Mouse (Mus musculus) midbrain, postnatal 0 days (tissue): ENCODE results near the gene Rbms1. TPM values are rescaled to one million over a fixed set of nuclear protein-coding genes. Genes with fewer than 3 reads are reported as not detected.

Source experiments
- ATAC-seq: fragments of 200-750 bp; cut with Nextera tagmentation; 2 replicates; pipeline ENCODE4 v1.8.0; 2017; ENCODE audit warnings: moderate number of reproducible peaks, mild to moderate bottlenecking, moderate TSS enrichment, moderate library complexity; ENCODE audit not compliant: low FRiP score
- DNase-seq: peaks from one replicate; pipeline ENCODE4 v3.0.0-alpha.2; 2015; ENCODE audit warnings: low spot score
- H3K27ac ChIP-seq: fragments of 300-500 bp; sonication (generic); 2 replicates; pipeline ENCODE4 v1.5.1; 2014; ENCODE audit warnings: low read depth, mild to moderate bottlenecking, low read length, mixed read lengths
- H3K27me3 ChIP-seq: fragments of 300-500 bp; sonication (generic); 2 replicates; pipeline ENCODE4 v1.6.1; 2014; ENCODE audit warnings: low read length, control low read depth, mixed read lengths; ENCODE audit not compliant: insufficient read depth
- H3K36me3 ChIP-seq: fragments of 300-500 bp; sonication (generic); 2 replicates; pipeline ENCODE4 v1.6.1; 2014; ENCODE audit warnings: low read length, control low read depth, mixed read lengths; ENCODE audit not compliant: insufficient read depth
- H3K4me1 ChIP-seq: fragments of 300-500 bp; sonication (generic); 2 replicates; pipeline ENCODE4 v1.6.1; 2014; ENCODE audit warnings: mild to moderate bottlenecking, control low read depth, antibody characterized with exemption, low read length, mixed read lengths; ENCODE audit not compliant: insufficient read depth
- H3K4me2 ChIP-seq: fragments of 300-500 bp; sonication (generic); 2 replicates; pipeline ENCODE4 v1.6.1; 2014; ENCODE audit warnings: low read depth, mild to moderate bottlenecking, low read length, mixed read lengths; ENCODE audit not compliant: poor library complexity, severe bottlenecking
- H3K4me3 ChIP-seq: fragments of 300-500 bp; sonication (generic); 2 replicates; pipeline ENCODE4 v1.5.1; 2014; ENCODE audit warnings: low read depth, mild to moderate bottlenecking, low read length, moderate library complexity
- H3K9ac ChIP-seq: fragments of 300-500 bp; sonication (generic); replicated peaks from 2 replicates; pipeline ENCODE4 v1.6.1; 2014; ENCODE audit warnings: mild to moderate bottlenecking, low read length, moderate library complexity, mixed read lengths; ENCODE audit not compliant: poor library complexity, severe bottlenecking
- H3K9me3 ChIP-seq: fragments of 300-500 bp; sonication (generic); 2 replicates; pipeline ENCODE4 v1.6.1; 2016; ENCODE audit warnings: low read length, control low read depth
- CTCF ChIP-seq: IDR thresholded peaks from 2 replicates; pipeline ENCODE4 v1.5.1; 2016; ENCODE audit warnings: antibody characterized with exemption, mild to moderate bottlenecking
- WGBS: fragments of 180-500 bp; shearing (Covaris S2); extraction: QIAGEN DNeasy Blood & Tissue Kit; methylation state at CpG from one replicate; pipeline ENCODE4 v1.1.7; 2014; 5-methylcytosine and 5-hydroxymethylcytosine counted together
- polyA plus RNA-seq: library from polyadenylated mRNA; unstranded; fragments of >200 nt; fragmentation: Nextera tagmentation; extraction: Ambion mirVana; gene quantifications from 2 replicates; pipeline ENCODE4 v1.2.1, GENCODE M21; 2015
- total RNA-seq: library from RNA; depleted of rRNA; stranded (reverse); fragments of >200 nt; gene quantifications from 2 replicates; pipeline ENCODE4 v1.2.3, GENCODE M21; 2014

The Rbms1 gene
- total and polyA plus RNA-seq, 2 experiments from 2014 or later, result 36.2 to 40.4 TPM

DNA sequence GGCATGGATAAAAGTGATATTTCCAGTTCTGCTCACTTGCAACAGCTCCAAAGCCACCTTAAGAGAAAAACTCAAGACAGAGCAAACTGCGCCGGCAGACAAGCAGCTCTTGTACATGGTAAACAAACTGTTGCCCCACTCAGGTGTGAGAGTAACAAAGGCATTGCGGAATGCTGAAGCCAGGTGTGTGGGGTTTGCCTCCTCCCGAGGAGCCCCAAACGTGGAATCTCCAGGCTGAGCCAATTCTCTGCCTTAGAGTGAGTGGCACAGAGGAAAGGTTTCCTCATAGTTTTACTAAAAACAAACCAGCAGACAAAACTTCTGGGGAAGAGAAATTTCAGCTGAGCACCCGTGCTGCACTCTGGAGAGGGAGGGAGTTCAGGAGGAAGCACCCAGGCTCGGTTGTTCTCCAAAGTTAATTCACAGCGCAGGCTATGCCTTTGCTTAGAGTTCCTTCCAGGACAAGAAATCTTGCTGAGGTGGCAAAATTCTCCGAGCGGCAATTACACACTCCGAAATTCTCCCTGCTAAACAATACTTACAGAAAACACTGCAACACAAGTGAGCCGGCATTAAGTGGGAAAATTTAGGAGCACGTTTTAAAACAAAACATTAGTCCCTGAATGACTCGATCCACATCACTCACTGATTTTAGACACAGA lies 111.8 kb downstream of the Rbms1 start:
- TF ChIP-seq CTCF, result no peak
- no peak overlapping the region for H3K27ac ChIP-seq
- WGBS, result 71% methylated on average over 14 of the region's 14 CpGs

DNA sequence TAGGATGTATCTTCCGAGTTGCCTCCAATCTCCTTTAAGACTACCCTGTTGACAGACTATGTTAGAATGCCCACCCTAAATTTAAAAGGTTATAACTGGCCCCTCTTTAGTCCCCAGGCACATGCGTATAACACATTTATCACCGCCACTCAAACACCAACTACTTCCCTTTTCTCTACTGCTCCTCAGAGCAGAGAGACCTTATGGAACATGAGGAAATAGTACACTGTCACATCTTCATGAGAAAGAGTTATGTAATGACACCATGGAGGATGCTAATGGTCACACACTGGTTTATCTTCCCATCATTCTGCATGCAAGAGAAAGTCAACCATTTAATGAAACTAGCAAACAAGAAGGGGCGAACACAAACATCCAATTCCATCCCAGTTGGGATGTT lies 114.5 kb downstream of the Rbms1 start:
- DNase-seq, result no peak
- Histone ChIP-seq H3K4me2 (no peak overlapping the region), H3K9me3 (no peaks in the 10 kb centered on the region), H3K4me3 (no peak overlapping the region), H3K27ac (no peak overlapping the region), H3K9ac (no peak overlapping the region), H3K36me3 (no peaks in the 10 kb centered on the region), H3K27me3 (no peaks in the 10 kb centered on the region), H3K4me1 (no peaks in the 10 kb centered on the region)
- no peak for ATAC-seq
- no peak for TF ChIP-seq CTCF
- WGBS, result 95% methylated on average over 4 of the region's 4 CpGs

More for the DNA sequence above, 111.8 kb downstream of the Rbms1 start:
- no peaks in the 10 kb centered on the region for H3K36me3 ChIP-seq
- ATAC-seq, result no peak
- no peaks in the 10 kb centered on the region for H3K9me3 ChIP-seq
- no peaks in the 10 kb centered on the region for H3K4me1 ChIP-seq
- DNase-seq, result no peak
- H3K4me2 ChIP-seq, result no peak overlapping the region
- H3K4me3 ChIP-seq, result no peak overlapping the region
- no peak overlapping the region for H3K9ac ChIP-seq
- no peaks in the 10 kb centered on the region for H3K27me3 ChIP-seq

DNA sequence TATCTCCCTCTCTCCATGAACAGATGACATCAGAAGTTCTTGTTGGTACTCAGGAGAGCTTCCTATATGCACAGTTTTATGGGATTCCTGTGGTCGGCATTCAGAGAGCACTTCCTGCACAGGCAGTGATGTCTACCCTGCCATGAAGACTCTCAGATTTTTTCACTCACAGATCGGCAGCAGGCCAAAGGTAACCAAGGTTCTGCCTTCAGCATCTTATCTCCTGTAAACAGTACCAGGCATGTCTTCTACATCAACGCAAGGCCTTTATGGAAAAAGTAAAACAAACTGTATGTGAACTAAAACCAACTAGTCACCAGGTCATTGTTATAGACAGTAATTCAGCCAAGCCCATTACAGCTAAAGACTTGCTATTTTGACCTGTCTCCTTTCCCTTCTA lies 115.0 kb downstream of the Rbms1 start:
- no peak for DNase-seq
- no peak overlapping the region for H3K9ac ChIP-seq
- H3K27ac ChIP-seq, result no peak overlapping the region
- WGBS, result 94% methylated on average over 3 of the region's 3 CpGs
- H3K36me3 ChIP-seq, result no peaks in the 10 kb centered on the region
- H3K4me2 ChIP-seq, result no peak overlapping the region
- no peak overlapping the region for H3K4me3 ChIP-seq
- no peak for TF ChIP-seq CTCF
- no peaks in the 10 kb centered on the region for H3K27me3 ChIP-seq
- no peaks in the 10 kb centered on the region for H3K4me1 ChIP-seq
- H3K9me3 ChIP-seq, result no peaks in the 10 kb centered on the region
- no peak for ATAC-seq

DNA sequence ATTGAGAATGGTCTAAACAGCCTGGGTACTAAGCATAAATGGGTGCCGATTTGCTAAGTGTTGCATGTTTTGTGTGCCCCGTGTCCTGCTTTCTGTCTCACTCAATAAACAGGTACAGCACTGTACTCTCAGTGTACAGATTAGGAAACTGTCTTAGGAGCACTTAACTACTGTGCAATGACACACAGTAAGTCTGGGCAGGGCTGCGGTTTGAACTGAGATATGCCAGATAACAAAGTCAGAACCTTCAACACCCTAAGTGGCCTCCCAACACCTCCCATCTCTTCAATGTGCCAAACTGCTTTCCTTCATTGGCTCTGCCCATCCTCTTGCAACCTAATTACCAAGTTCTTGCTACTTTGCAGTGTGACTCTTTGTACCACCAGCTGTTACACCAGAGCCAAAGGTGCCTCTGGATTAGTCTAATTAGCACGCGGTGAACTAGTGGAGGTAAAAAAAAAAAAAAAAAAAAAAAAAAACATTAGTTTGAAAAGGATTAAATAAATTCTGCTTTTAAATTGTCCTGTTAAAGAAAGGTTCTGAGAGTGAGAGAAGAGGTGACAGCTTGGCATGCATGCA lies 117.6 kb downstream of the Rbms1 start:
- TF ChIP-seq CTCF, result no peak
- DNase-seq (no peak), ATAC-seq (no peak)
- Histone ChIP-seq H3K4me2 (no peak overlapping the region), H3K27ac (no peak overlapping the region), H3K9ac (no peak overlapping the region), H3K4me1 (no peaks in the 10 kb centered on the region), H3K36me3 (no peaks in the 10 kb centered on the region), H3K27me3 (no peaks in the 10 kb centered on the region), H3K4me3 (no peak overlapping the region), H3K9me3 (no peaks in the 10 kb centered on the region)
- 58% methylated on average over 5 of the region's 5 CpGs for WGBS

DNA sequence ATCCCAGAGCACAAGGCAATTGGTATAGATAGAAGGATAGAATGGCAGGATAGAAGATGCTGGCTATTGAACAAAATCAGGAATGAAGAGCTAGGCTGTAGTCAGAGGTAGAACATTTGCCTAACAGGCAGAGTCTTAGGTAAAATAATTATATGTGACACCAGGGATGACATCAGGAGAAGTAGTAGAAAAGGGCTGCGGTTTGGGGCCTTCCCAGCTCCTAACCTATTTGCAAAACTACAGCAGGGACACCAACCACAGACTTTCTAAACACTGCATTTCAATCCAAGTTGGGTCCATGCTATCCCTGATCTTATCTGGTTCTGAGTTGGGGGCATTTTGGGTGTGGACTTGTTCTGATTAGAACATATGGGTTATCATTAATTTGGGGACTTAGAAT lies 118.7 kb downstream of the Rbms1 start:
- WGBS, result 100% methylated on average over 1 of the region's 1 CpGs
- ATAC-seq, result no peak
- TF ChIP-seq CTCF, result no peak
- DNase-seq, result no peak
- Histone ChIP-seq H3K9me3 (no peaks in the 10 kb centered on the region), H3K9ac (no peak overlapping the region), H3K27me3 (no peaks in the 10 kb centered on the region), H3K4me1 (no peaks in the 10 kb centered on the region), H3K4me2 (no peak overlapping the region), H3K36me3 (no peaks in the 10 kb centered on the region), H3K4me3 (no peak overlapping the region), H3K27ac (no peak overlapping the region)

DNA sequence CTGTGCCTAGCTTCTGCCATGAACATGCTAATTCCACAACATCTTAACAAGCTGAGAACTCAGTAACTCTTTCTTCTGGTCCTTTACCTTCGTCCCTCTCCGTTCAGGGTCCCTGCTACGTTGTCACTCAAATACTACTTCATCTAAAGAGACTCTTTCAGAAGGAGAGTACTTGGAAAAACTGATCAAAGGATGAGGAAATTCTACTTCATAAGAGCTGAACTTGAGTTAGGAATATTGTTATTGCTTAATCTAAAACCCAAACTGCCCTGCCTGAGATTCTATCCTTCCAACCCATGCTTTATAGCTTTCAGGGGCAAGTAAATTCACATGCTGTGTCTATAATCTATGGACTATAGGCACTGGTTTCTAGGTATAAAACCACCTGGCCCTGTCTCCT lies 119.4 kb downstream of the Rbms1 start:
- WGBS, result 92% methylated on average over 3 of the region's 3 CpGs
- H3K9me3 ChIP-seq, result no peaks in the 10 kb centered on the region
- no peak overlapping the region for H3K9ac ChIP-seq
- no peak overlapping the region for H3K27ac ChIP-seq
- H3K4me2 ChIP-seq, result no peak overlapping the region
- H3K4me3 ChIP-seq, result no peak overlapping the region
- no peaks in the 10 kb centered on the region for H3K36me3 ChIP-seq
- ATAC-seq (no peak), DNase-seq (no peak)
- TF ChIP-seq CTCF, result no peak
- no peaks in the 10 kb centered on the region; the same call in 1 of the 2 replicates for H3K4me1 ChIP-seq
- no peaks in the 10 kb centered on the region for H3K27me3 ChIP-seq
